Mouse (Mus musculus) ZHBTc4 (cell line): ENCODE data around the gene 1600014C10Rik.

Experiments
- DNase-seq: peaks from one replicate; pipeline ENCODE4 v3.0.0-alpha.2; 2011; ENCODE audit warnings: low read depth, low spot score

Gene 1600014C10Rik

GRCm38 (mm10) chr7:38183709-38184417 lies 846 bp downstream of the 1600014C10Rik start:
- DNase-seq, result peak; percentile 92

DNA sequence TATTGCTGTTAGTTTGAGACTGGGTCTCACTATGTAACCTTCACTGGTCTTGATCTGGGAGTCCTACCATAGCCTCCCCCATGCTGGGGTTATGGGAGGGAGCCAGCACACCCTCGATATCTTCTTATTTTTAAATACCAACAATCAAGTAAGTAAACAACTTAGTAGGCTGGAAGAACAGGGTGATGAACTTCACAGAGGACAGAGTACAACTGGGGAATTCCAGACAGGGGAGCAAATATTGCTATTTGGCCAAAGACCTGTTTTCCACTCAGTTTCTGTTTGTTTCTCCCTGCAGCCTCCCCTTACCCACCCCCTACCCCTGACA lies 1.4 kb downstream of the 1600014C10Rik start:
- DNase-seq, result no peak

DNA sequence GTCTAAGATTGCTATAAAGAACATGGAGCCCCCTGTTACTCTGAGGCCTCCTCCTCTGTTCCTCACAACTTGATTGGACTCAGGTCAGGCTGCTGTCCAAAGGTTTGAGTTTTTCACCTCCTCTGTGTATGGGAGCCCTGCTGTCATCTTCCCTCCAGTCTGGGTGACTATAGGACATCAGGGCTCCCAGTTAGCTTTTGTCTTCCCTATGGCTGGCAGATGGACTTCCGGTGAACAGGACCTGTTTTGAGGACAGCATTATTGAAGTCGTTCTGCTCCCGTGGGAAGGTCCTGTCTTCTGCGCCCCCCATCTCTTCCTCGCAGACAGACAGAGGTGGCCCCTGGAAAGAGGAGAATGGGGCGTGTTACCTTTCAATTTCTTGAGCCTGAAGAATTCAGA lies 1.8 kb downstream of the 1600014C10Rik start:
- DNase-seq, result no peak

- no peak for DNase-seq
Measured at GRCm38 (mm10) chr7:38186861-38187260, 3.8 kb downstream of the 1600014C10Rik start.

- no peak for DNase-seq
Measured at GRCm38 (mm10) chr7:38187796-38188195, 4.8 kb downstream of the 1600014C10Rik start.

GRCm38 (mm10) chr7:38188281-38189075 lies 5.5 kb downstream of the 1600014C10Rik start:
- DNase-seq, result no peak

GRCm38 (mm10) chr7:38189136-38189982 lies 6.3 kb downstream of the 1600014C10Rik start:
- DNase-seq, result no peak

- peak; percentile 65 for DNase-seq
Measured at GRCm38 (mm10) chr7:38190056-38190835, 7.2 kb downstream of the 1600014C10Rik start.

DNA sequence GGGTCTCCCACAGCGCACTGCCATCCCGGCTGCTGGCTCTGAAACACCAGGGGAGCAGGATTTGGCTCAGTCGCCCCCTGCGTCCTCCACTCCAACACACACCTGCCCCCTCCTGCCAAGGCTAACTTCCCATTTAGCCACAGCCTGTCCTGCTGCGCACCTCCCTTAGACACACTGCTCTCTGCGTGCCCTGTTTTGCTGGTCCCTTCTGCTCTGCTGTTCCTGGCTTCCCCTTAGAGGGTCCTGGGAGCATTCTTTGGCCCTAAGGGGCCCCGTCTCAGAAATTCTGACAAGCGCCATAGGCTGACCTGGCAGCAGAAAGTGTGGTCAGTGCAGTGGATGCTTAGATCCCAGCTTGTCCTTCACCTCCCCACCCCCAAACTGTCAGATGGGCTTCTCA lies 8.1 kb downstream of the 1600014C10Rik start:
- no peak for DNase-seq

DNA sequence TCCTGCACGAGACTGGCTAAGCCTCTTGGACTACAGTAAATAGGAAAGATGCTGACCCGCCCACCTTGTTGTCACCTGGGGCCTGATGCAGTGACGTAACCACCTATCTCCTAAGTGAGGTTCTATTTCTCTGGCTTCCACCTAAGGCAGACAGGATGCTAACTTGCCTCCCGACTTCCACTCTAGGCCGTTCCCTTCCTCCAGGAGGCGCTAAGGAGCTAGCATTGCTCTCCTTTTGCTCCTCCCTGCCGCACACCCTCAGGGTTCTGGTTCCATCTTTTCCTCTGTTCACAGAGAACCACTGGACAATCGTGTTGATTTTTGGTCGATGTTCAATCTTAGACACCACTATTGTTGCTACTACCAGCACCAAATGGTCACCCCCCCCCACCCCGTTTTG lies 8.6 kb downstream of the 1600014C10Rik start:
- peak; percentile 89 for DNase-seq

DNA sequence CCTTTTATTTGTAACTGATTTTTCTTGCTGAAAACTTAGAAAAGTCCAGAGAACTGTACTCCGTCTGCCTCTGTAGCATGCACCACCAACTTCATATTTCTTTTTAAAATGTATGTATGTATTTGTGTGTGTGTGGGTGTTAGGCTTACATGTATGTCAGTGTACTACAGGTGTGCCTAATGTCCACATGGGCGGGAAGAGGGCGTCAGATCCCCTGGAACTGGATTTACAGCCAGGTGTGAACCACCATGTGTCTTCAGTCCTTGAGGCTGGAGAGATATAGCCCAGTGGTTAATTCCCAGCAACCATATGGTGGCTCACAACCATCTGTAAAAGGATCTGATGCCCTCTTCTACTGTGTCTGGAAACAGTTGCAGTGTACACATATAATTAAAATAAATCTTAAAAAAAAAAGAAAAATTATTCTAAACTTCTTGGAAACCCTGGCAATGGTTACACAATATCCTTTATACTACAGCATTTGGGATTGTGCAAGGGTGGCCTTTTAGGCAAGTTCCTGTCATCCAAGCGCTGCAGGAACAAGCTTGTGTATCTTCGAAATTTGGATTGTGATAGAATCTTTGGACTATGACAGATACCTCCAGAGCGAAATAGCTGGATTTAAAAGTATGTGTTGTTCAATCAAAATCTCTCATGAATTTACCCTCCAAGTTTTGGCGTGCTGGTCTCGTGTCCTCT lies 17.0 kb downstream of the 1600014C10Rik start:
- no peak for DNase-seq

GRCm38 (mm10) chr7:38200606-38201289 lies 17.7 kb downstream of the 1600014C10Rik start:
- DNase-seq, result peak; percentile 94

- DNase-seq, result no peak
Measured at GRCm38 (mm10) chr7:38201290-38201658, 18.3 kb downstream of the 1600014C10Rik start.

DNA sequence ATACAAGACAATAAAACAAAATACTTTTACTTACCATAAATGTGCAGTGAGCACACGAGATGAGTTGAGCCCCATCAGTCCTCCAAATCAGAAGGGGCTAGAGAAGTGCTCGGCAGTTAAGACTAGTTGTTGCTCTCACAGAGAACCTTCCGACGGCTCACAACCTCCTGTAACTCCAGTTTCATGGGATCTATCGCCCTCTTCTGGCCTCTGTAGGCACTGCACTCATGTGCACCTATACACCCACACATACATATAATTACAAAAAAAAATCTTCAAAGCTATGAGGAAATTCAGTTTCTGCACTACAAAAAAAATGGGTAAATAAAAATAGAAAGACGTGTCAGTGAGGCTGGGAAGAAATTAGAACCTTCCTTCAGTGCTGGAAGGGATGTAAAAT lies 21.3 kb downstream of the 1600014C10Rik start:
- DNase-seq, result peak; percentile 76

GRCm38 (mm10) chr7:38205801-38206200 lies 22.8 kb downstream of the 1600014C10Rik start:
- no peak for DNase-seq

- DNase-seq, result no peak
Measured at GRCm38 (mm10) chr7:38206564-38206963, 23.5 kb downstream of the 1600014C10Rik start.

- DNase-seq, result no peak
Measured at GRCm38 (mm10) chr7:38208969-38209368, 26.0 kb downstream of the 1600014C10Rik start.

DNA sequence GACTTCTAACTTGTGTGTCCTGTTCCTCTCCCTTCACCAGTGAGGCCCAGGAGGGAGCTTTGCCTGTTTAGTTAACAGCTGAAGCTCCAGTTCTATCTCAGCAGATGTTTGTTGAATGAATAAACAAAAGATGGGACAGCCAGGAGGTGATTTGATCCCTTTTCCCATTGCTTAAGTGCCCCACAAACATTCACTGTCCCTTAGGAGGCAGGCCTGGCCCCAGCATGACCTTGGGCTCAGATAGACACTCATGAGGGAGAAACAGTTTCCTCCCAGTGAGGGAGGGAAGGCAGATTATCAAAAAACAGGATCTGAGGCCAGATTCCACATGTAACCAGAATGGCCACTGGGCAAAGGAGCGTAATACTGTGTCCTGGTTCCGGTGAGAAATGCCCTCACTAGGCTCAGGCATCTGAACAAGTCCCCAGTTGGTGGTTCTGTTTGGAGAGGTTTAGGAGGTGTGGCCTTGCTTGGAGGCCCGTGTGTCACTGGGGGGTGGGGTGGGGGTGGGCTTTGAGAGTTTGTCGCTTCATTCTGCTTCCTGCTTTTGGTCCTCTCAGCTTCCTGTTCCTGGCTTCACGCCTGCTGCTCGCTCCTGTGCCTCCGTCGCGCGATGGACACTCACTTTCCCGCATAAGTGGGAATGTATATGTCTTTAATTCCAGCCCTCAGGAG lies 26.6 kb downstream of the 1600014C10Rik start:
- peak; percentile 76 for DNase-seq

- no peak for DNase-seq
Measured at GRCm38 (mm10) chr7:38212651-38213062, 29.6 kb downstream of the 1600014C10Rik start.
